Mouse (Mus musculus) forebrain, embryonic 12.5 days (tissue): Measurements from ENCODE around the gene Ganc. TPM values are rescaled to one million over a fixed set of nuclear protein-coding genes. Genes with fewer than 3 reads are reported as not detected.

Experiments
- ATAC-seq: fragments of 200-750 bp; cut with Nextera tagmentation; 2 replicates; pipeline ENCODE4 v1.8.0; 2017; ENCODE audit warnings: moderate TSS enrichment; ENCODE audit not compliant: low FRiP score
- H3K27ac ChIP-seq: fragments of 300-500 bp; sonication (generic); 2 replicates; pipeline ENCODE4 v1.5.1; 2016; ENCODE audit warnings: mild to moderate bottlenecking
- H3K27me3 ChIP-seq: fragments of 300-500 bp; sonication (generic); 2 replicates; pipeline ENCODE4 v1.6.1; 2016; ENCODE audit warnings: mild to moderate bottlenecking
- H3K36me3 ChIP-seq: fragments of 300-500 bp; sonication (generic); replicated peaks from 2 replicates; pipeline ENCODE4 v1.6.1; 2016; ENCODE audit warnings: mild to moderate bottlenecking
- H3K4me1 ChIP-seq: fragments of 300-500 bp; sonication (generic); 2 replicates; pipeline ENCODE4 v1.6.1; 2016
- H3K4me2 ChIP-seq: fragments of 300-500 bp; sonication (generic); 2 replicates; pipeline ENCODE4 v1.6.1; 2016; ENCODE audit warnings: mild to moderate bottlenecking, moderate library complexity
- H3K4me3 ChIP-seq: fragments of 300-500 bp; sonication (generic); replicated peaks from 2 replicates; pipeline ENCODE4 v1.5.1; 2016; ENCODE audit warnings: mild to moderate bottlenecking
- H3K9ac ChIP-seq: fragments of 300-500 bp; sonication (generic); 2 replicates; pipeline ENCODE4 v1.6.1; 2016; ENCODE audit warnings: mild to moderate bottlenecking
- H3K9me3 ChIP-seq: fragments of 300-500 bp; sonication (generic); 2 replicates; pipeline ENCODE4 v1.6.1; 2016
- WGBS: fragments of 180-500 bp; shearing (Covaris S2); methylation state at CpG from one replicate; pipeline ENCODE4 v1.1.7; 2016; 5-methylcytosine and 5-hydroxymethylcytosine counted together
- polyA plus RNA-seq: library from polyadenylated mRNA; unstranded; fragments of >200 nt; fragmentation: Nextera tagmentation; extraction: Ambion mirVana; gene quantifications from 2 replicates; pipeline ENCODE4 v1.2.1, GENCODE M21; 2016

Gene Ganc
- polyA plus RNA-seq, 1 experiment from 2014 or later = 10.5 TPM

GRCm38 (mm10) chr2:120481921-120482320 is 78.2 kb downstream of the Ganc start:
- Histone ChIP-seq H3K27ac (no peak overlapping the region), H3K4me3 (no peak overlapping the region), H3K9ac (no peak overlapping the region), H3K9me3 (no peaks in the 10 kb centered on the region), H3K36me3 (no peaks in the 10 kb centered on the region), H3K4me1 (peaks cover under 1% of the 10 kb centered on the region), H3K27me3 (no peaks in the 10 kb centered on the region), H3K4me2 (no peak overlapping the region)
- ATAC-seq = no peak
- 82% methylated on average over 8 of the region's 8 CpGs for WGBS

GRCm38 (mm10) chr2:120482506-120483389 is 79.1 kb downstream of the Ganc start:
- Histone ChIP-seq H3K4me2 (no peak overlapping the region), H3K36me3 (no peaks in the 10 kb centered on the region), H3K27ac (no peak overlapping the region), H3K4me3 (no peak overlapping the region), H3K9me3 (no peaks in the 10 kb centered on the region), H3K9ac (no peak overlapping the region), H3K27me3 (no peaks in the 10 kb centered on the region), H3K4me1 (no peaks in the 10 kb centered on the region)
- ATAC-seq = no peak
- WGBS = 80% methylated on average over 8 of the region's 8 CpGs

- Histone ChIP-seq H3K27ac (no peak overlapping the region), H3K36me3 (no peaks in the 10 kb centered on the region), H3K4me1 (no peaks in the 10 kb centered on the region), H3K4me2 (no peak overlapping the region), H3K27me3 (no peaks in the 10 kb centered on the region), H3K9me3 (no peaks in the 10 kb centered on the region), H3K4me3 (no peak overlapping the region), H3K9ac (no peak overlapping the region)
- ATAC-seq = no peak
- WGBS = 84% methylated on average over 3 of the region's 3 CpGs
Observed at GRCm38 (mm10) chr2:120484241-120484640, 80.5 kb downstream of the Ganc start.

- no peaks in the 10 kb centered on the region for H3K27me3 ChIP-seq
- no peaks in the 10 kb centered on the region for H3K4me1 ChIP-seq
- H3K9me3 ChIP-seq = no peaks in the 10 kb centered on the region
- no peaks in the 10 kb centered on the region for H3K36me3 ChIP-seq
- 61% methylated on average over 4 of the region's 4 CpGs for WGBS
- no peak overlapping the region for H3K27ac ChIP-seq
- ATAC-seq = no peak
- H3K9ac ChIP-seq = no peak overlapping the region
- H3K4me3 ChIP-seq = no peak overlapping the region
- H3K4me2 ChIP-seq = no peak overlapping the region
Observed at GRCm38 (mm10) chr2:120493254-120493653, 89.6 kb downstream of the Ganc start.

GRCm38 (mm10) chr2:120496511-120496910 is 92.8 kb downstream of the Ganc start:
- WGBS = 89% methylated on average over 3 of the region's 3 CpGs
- Histone ChIP-seq H3K4me1 (peaks cover 8% of the 10 kb centered on the region; the same call in 1 of the 2 replicates), H3K36me3 (no peaks in the 10 kb centered on the region)

GRCm38 (mm10) chr2:120499971-120500471 is 96.3 kb downstream of the Ganc start:
- WGBS = 85% methylated on average over 6 of the region's 6 CpGs
- H3K36me3 ChIP-seq = peaks cover 8% of the 10 kb centered on the region; the same call in 1 of the 2 replicates
- H3K4me2 ChIP-seq = no peak overlapping the region
- no peak for ATAC-seq
- H3K4me3 ChIP-seq = no peak overlapping the region
- no peaks in the 10 kb centered on the region for H3K27me3 ChIP-seq
- H3K9ac ChIP-seq = no peak overlapping the region
- H3K9me3 ChIP-seq = no peaks in the 10 kb centered on the region
- H3K4me1 ChIP-seq = peaks cover 14% of the 10 kb centered on the region; the same call in 1 of the 2 replicates
- no peak overlapping the region for H3K27ac ChIP-seq

More at GRCm38 (mm10) chr2:120496511-120496910, 92.8 kb downstream of the Ganc start:
- H3K4me3 ChIP-seq = no peak overlapping the region
- no peaks in the 10 kb centered on the region for H3K27me3 ChIP-seq
- no peak overlapping the region for H3K9ac ChIP-seq
- no peaks in the 10 kb centered on the region for H3K9me3 ChIP-seq
- no peak overlapping the region for H3K27ac ChIP-seq
- no peak overlapping the region for H3K4me2 ChIP-seq
- no peak for ATAC-seq

- no peak for ATAC-seq
- H3K9me3 ChIP-seq = no peaks in the 10 kb centered on the region
- H3K36me3 ChIP-seq = peaks cover 20% of the 10 kb centered on the region
- H3K4me2 ChIP-seq = no peak overlapping the region
- peaks cover 14% of the 10 kb centered on the region; the same call in 1 of the 2 replicates for H3K4me1 ChIP-seq
- peak overlapping the region; percentile 27; the same call in 1 of the 2 replicates for H3K9ac ChIP-seq
- no peak overlapping the region for H3K4me3 ChIP-seq
- no peak overlapping the region for H3K27ac ChIP-seq
- H3K27me3 ChIP-seq = no peaks in the 10 kb centered on the region
- 39% methylated on average over 17 of the region's 17 CpGs for WGBS
Observed at GRCm38 (mm10) chr2:120501136-120501918, 97.6 kb downstream of the Ganc start.

GRCm38 (mm10) chr2:120501931-120502604 is 98.4 kb downstream of the Ganc start:
- H3K4me2 ChIP-seq = no peak overlapping the region
- H3K27ac ChIP-seq = no peak overlapping the region
- no peak overlapping the region for H3K9ac ChIP-seq
- H3K4me1 ChIP-seq = peaks cover 14% of the 10 kb centered on the region; the same call in 1 of the 2 replicates
- H3K27me3 ChIP-seq = no peaks in the 10 kb centered on the region
- H3K36me3 ChIP-seq = peaks cover 23% of the 10 kb centered on the region
- no peaks in the 10 kb centered on the region for H3K9me3 ChIP-seq
- H3K4me3 ChIP-seq = no peak overlapping the region
- no peak for ATAC-seq
- 75% methylated on average over 13 of the region's 13 CpGs for WGBS

GRCm38 (mm10) chr2:120502605-120502990 is 98.9 kb downstream of the Ganc start:
- Histone ChIP-seq H3K4me2 (no peak overlapping the region), H3K4me3 (no peak overlapping the region), H3K9ac (no peak overlapping the region), H3K9me3 (no peaks in the 10 kb centered on the region), H3K27me3 (no peaks in the 10 kb centered on the region), H3K27ac (no peak overlapping the region), H3K36me3 (peaks cover 23% of the 10 kb centered on the region), H3K4me1 (peaks cover 14% of the 10 kb centered on the region; the same call in 1 of the 2 replicates)
- 84% methylated on average over 3 of the region's 3 CpGs for WGBS
- ATAC-seq = no peak

GRCm38 (mm10) chr2:120503094-120503493 is 99.4 kb downstream of the Ganc start:
- no peak for ATAC-seq
- Histone ChIP-seq H3K4me2 (no peak overlapping the region), H3K36me3 (peaks cover 26% of the 10 kb centered on the region), H3K27me3 (no peaks in the 10 kb centered on the region), H3K4me1 (peaks cover 14% of the 10 kb centered on the region; the same call in 1 of the 2 replicates), H3K4me3 (no peak overlapping the region), H3K9ac (no peak overlapping the region), H3K27ac (no peak overlapping the region), H3K9me3 (no peaks in the 10 kb centered on the region)
- 93% methylated on average over 6 of the region's 6 CpGs for WGBS

GRCm38 (mm10) chr2:120503992-120504391 is 100.3 kb downstream of the Ganc start:
- ATAC-seq = no peak
- Histone ChIP-seq H3K4me1 (peaks cover 14% of the 10 kb centered on the region; the same call in 1 of the 2 replicates), H3K36me3 (peaks cover 35% of the 10 kb centered on the region), H3K4me3 (no peak overlapping the region), H3K4me2 (no peak overlapping the region), H3K9me3 (no peaks in the 10 kb centered on the region), H3K27ac (no peak overlapping the region), H3K27me3 (no peaks in the 10 kb centered on the region), H3K9ac (no peak overlapping the region)
- 82% methylated on average over 5 of the region's 5 CpGs for WGBS
